Mouse (Mus musculus): ENCODE data around the gene Pcif1.

Pcif1 gene

GRCm38 (mm10) chr2:164892696-164893216, 13.7 kb downstream of the Pcif1 start:
- no peak for DNase-seq (ENCODE audit: low read depth, low spot score)

GRCm38 (mm10) chr2:164894048-164894447, 14.9 kb downstream of the Pcif1 start:
- no peak for DNase-seq (ENCODE audit: low read depth, low spot score)

GRCm38 (mm10) chr2:164894644-164895043, 15.5 kb downstream of the Pcif1 start:
- DNase-seq (ENCODE audit: low read depth, low spot score) = no peak

- DNase-seq (ENCODE audit: low read depth, low spot score) = no peak
These were observed 16.8 kb downstream of the Pcif1 start for GRCm38 (mm10) chr2:164895885-164896284.

- no peak for DNase-seq (ENCODE audit: low read depth, low spot score)
These were observed 18.9 kb downstream of the Pcif1 start for GRCm38 (mm10) chr2:164898008-164898407.

- DNase-seq (ENCODE audit: low read depth, low spot score) = no peak
These were observed 19.9 kb downstream of the Pcif1 start for GRCm38 (mm10) chr2:164899034-164899433.

GRCm38 (mm10) chr2:164899723-164900459, 20.8 kb downstream of the Pcif1 start:
- no peak for DNase-seq (ENCODE audit: low read depth, low spot score)

- no peak for DNase-seq (ENCODE audit: low read depth, low spot score)
These were observed 22.3 kb downstream of the Pcif1 start for GRCm38 (mm10) chr2:164901380-164901779.

GRCm38 (mm10) chr2:164903496-164903895, 24.4 kb downstream of the Pcif1 start:
- DNase-seq (ENCODE audit: low read depth, low spot score) = no peak

- no peak for DNase-seq (ENCODE audit: low read depth, low spot score)
These were observed 27.0 kb downstream of the Pcif1 start for GRCm38 (mm10) chr2:164906071-164906470.

- DNase-seq (ENCODE audit: low read depth, low spot score) = no peak
These were observed 28.4 kb downstream of the Pcif1 start for GRCm38 (mm10) chr2:164907511-164907910.

- DNase-seq (ENCODE audit: low read depth, low spot score) = no peak
These were observed 28.9 kb downstream of the Pcif1 start for GRCm38 (mm10) chr2:164908011-164908410.

- DNase-seq (ENCODE audit: low read depth, low spot score) = no peak
These were observed 30.0 kb downstream of the Pcif1 start for GRCm38 (mm10) chr2:164909100-164909499.

GRCm38 (mm10) chr2:164909542-164909941, 30.4 kb downstream of the Pcif1 start:
- DNase-seq (ENCODE audit: low read depth, low spot score) = no peak

- no peak for DNase-seq (ENCODE audit: low read depth, low spot score)
These were observed 31.4 kb downstream of the Pcif1 start for GRCm38 (mm10) chr2:164910360-164911061.

GRCm38 (mm10) chr2:164911086-164912048, 32.3 kb downstream of the Pcif1 start, which contains the start of gene Zfp335:
Zfp335 (minus strand) TSS chr2:164911757.
- DNase-seq (ENCODE audit: low read depth, low spot score) = peak; percentile 86

- DNase-seq (ENCODE audit: low read depth, low spot score) = no peak
These were observed 33.0 kb downstream of the Pcif1 start for GRCm38 (mm10) chr2:164912151-164912550.

GRCm38 (mm10) chr2:164912749-164913427, 33.8 kb downstream of the Pcif1 start:
- no peak for DNase-seq (ENCODE audit: low read depth, low spot score)

- DNase-seq (ENCODE audit: low read depth, low spot score) = no peak
These were observed 34.3 kb downstream of the Pcif1 start for GRCm38 (mm10) chr2:164913428-164913786.

GRCm38 (mm10) chr2:164916820-164917219, 37.7 kb downstream of the Pcif1 start:
- no peak for DNase-seq (ENCODE audit: low read depth, low spot score)

GRCm38 (mm10) chr2:164917371-164917770, 38.3 kb downstream of the Pcif1 start:
- no peak for DNase-seq (ENCODE audit: low read depth, low spot score)

Measured in WW6 (cell line).